Mouse (Mus musculus) kidney, adult 2 months (tissue): ENCODE measurements around the gene Ano1.

Source experiments
- CTCF ChIP-seq: fragments of 200-500 bp; conservative IDR thresholded peaks from 2 replicates; pipeline ENCODE4 v1.5.1; 2011; ENCODE audit warnings: low read depth, mild to moderate bottlenecking, control low read depth, low read length, moderate library complexity, mixed read lengths; ENCODE audit not compliant: insufficient read depth, insufficient read length
- POLR2A ChIP-seq: fragments of 200-500 bp; IDR thresholded peaks from one replicate; pipeline ENCODE4 v1.6.1; 2011; ENCODE audit warnings: low read depth, low read length, control low read depth

GRCm38 (mm10) chr7:144762496-144763235 is 10.9 kb upstream of the Ano1 start:
- TF ChIP-seq POLR2A: no peak
- TF ChIP-seq CTCF: no peak
